Mouse (Mus musculus): Measurements from ENCODE around the gene Cel.

DNA sequence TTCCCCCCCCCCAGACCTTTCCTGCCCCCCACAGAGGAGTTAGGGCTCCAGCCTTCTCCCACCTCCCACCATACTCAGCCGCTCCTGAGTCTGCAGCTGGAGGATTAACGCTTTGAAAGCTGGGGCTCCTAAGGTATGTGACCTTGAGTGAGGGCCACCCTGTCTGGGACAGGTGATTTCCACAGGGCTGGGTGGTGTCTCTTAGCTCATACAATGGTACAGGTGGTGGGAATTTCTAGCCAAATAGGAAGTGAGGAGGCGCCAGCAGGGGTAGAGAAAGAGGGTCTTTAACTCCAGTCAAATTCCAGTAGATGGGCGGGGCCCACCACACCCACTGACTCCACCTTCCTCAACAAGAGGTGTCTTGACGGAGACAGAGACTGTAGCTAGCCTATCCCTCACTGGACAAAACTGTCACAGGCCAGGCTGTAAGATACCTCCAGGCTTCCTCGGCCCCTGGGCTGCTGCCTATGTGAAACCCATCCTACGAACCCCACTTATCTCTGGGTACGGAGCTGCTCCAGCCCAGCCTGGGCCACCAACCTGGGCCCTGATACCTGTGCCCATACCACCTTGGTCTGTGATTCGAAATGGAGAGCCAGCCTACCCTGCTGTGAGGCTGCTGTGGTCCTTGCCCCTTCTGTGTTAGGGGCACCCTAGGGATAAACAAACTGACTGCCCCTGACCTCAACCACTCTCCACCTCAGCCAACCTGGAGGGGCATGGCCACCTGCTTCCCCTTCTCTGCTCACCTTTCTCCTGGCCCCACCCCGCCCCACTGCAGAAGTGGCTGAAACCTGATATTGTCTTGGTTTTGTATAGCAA, 44.4 kb upstream of the Cel start:
- TF ChIP-seq CTCF (IDR thresholded peaks at IDR 0.05; ENCODE audit: low read depth), result no peak
- peak; percentile 8; the same call in 1 of the 2 replicates for TF ChIP-seq EP300 (IDR thresholded peaks at IDR 0.05; ENCODE audit: low read depth)
